ENCODE assay signal across 14 mouse cellular contexts in genomic region chr9:14705321-14706162, GRCm38 (mm10). TPM values are rescaled to one million over a fixed set of nuclear protein-coding genes. Genes with fewer than 3 reads are reported as not detected.
DNase-seq lines count a peak whose midpoint lies in the region; ATAC-seq lines count a peak whose summit lies in the region.
"Had no signal": no experiment of that assay in that cellular context is flagged by ENCODE, and none has a peak within 500 bp of the region (broad histone marks: within the 10 kb centered on the region; RNA-seq: fewer than 3 reads in every experiment).

No protein-coding gene starts in this region.

- no peaks in the 10 kb centered on the region for H3K9me3 ChIP-seq in heart, embryonic 13.5 days
- H3K9me3 ChIP-seq in liver, embryonic 16.5 days (replicated peaks; ENCODE audit: control insufficient read depth, low read length): no peaks in the 10 kb centered on the region
- H3K9me3 ChIP-seq in liver, embryonic 11.5 days (ENCODE audit: control insufficient read depth, low read length): no peaks in the 10 kb centered on the region
- no peaks in the 10 kb centered on the region for H3K9me3 ChIP-seq in embryonic facial prominence, embryonic 15.5 days (replicated peaks)

- no peak overlapping the region for H3K4me2 ChIP-seq in heart, embryonic 13.5 days
- H3K4me2 ChIP-seq in liver, embryonic 16.5 days (ENCODE audit: low read depth, low read length): no peak overlapping the region
- H3K4me2 ChIP-seq in liver, embryonic 11.5 days: no peak overlapping the region
- no peak overlapping the region for H3K4me2 ChIP-seq in embryonic facial prominence, embryonic 15.5 days (replicated peaks)

- no peak overlapping the region for H3K4me3 ChIP-seq in heart, embryonic 13.5 days
- no peak overlapping the region for H3K4me3 ChIP-seq in liver, embryonic 16.5 days (ENCODE audit: low read depth, low read length)
- H3K4me3 ChIP-seq in liver, embryonic 11.5 days (ENCODE audit: low read depth, low read length): no peak overlapping the region
- no peak overlapping the region for H3K4me3 ChIP-seq in embryonic facial prominence, embryonic 15.5 days (replicated peaks)

- ATAC-seq in heart, embryonic 13.5 days (ENCODE audit: extremely low read depth, insufficient number of reproducible peaks, low FRiP score, low TSS enrichment): no peak
- ATAC-seq in liver, embryonic 16.5 days (ENCODE audit: low read depth): 0 out of 2 replicates have a peak, but pooled peaks have one; percentile 9
- no peak for ATAC-seq in liver, embryonic 11.5 days (replicated peaks; ENCODE audit: low FRiP score)
- ATAC-seq in embryonic facial prominence, embryonic 15.5 days (ENCODE audit: insufficient number of reproducible peaks, low FRiP score, low TSS enrichment, low read depth): peak; percentile 60
- ATAC-seq: inflammation-experienced regulatory T-cells, adult 6 months had no signal

- H3K27ac ChIP-seq in heart, embryonic 13.5 days (replicated peaks): 0 out of 2 replicates have a peak overlapping the region, but pooled peaks have one; percentile 24
- no peak overlapping the region for H3K27ac ChIP-seq in liver, embryonic 16.5 days (ENCODE audit: low read length)
- H3K27ac ChIP-seq in liver, embryonic 11.5 days (ENCODE audit: low read depth, low read length): no peak overlapping the region
- no peak overlapping the region for H3K27ac ChIP-seq in embryonic facial prominence, embryonic 15.5 days (replicated peaks)

- WGBS in heart, embryonic 13.5 days: 63% methylated on average over 13 of the region's 13 CpGs
- WGBS in liver, embryonic 16.5 days (ENCODE audit: insufficient replicate concordance): 62% methylated on average over 13 of the region's 13 CpGs
- WGBS in liver, embryonic 11.5 days: 67% methylated on average over 13 of the region's 13 CpGs
- 51% methylated on average over 13 of the region's 13 CpGs for WGBS in embryonic facial prominence, embryonic 15.5 days

- H3K9ac ChIP-seq in heart, embryonic 13.5 days: no peak overlapping the region
- H3K9ac ChIP-seq in liver, embryonic 16.5 days (ENCODE audit: low read depth, low read length): no peak overlapping the region
- H3K9ac ChIP-seq in liver, embryonic 11.5 days (ENCODE audit: low read depth, low read length): no peak overlapping the region
- no peak overlapping the region for H3K9ac ChIP-seq in embryonic facial prominence, embryonic 15.5 days

- peaks cover 10% of the 10 kb centered on the region for H3K4me1 ChIP-seq in heart, embryonic 13.5 days
- no peaks in the 10 kb centered on the region for H3K4me1 ChIP-seq in liver, embryonic 16.5 days (ENCODE audit: control insufficient read depth, low read depth, low read length)
- H3K4me1 ChIP-seq in liver, embryonic 11.5 days (replicated peaks; ENCODE audit: control insufficient read depth, insufficient read depth, low read length): 0 out of 2 replicates have a peak, but pooled peaks cover 2% of the 10 kb centered on the region
- 0 out of 2 replicates have a peak, but pooled peaks cover 9% of the 10 kb centered on the region for H3K4me1 ChIP-seq in embryonic facial prominence, embryonic 15.5 days

- no peak for DNase-seq in heart, postnatal 10 days
- no peak for DNase-seq in liver, embryonic 11.5 days (ENCODE audit: low spot score)
- peak; percentile 43 to 68 for DNase-seq in right cerebral cortex, postnatal 10 days (ENCODE audit: low spot score in 2 of 2)
- no peak for DNase-seq in gastrocnemius, adult 8-10 months (ENCODE audit: low spot score in 2 of 2)
- DNase-seq in urinary bladder, postnatal 36 days (ENCODE audit: low spot score in 2 of 2): no peak
- DNase-seq: adrenal gland, postnatal 14 days; cerebellum, adult 18-20 months; lung, adult 18-20 months had no signal

- no peaks in the 10 kb centered on the region for H3K27me3 ChIP-seq in heart, embryonic 13.5 days (replicated peaks)
- H3K27me3 ChIP-seq in liver, embryonic 16.5 days (ENCODE audit: control insufficient read depth, insufficient read depth, low read depth, low read length): no peaks in the 10 kb centered on the region
- H3K27me3 ChIP-seq in liver, embryonic 11.5 days (replicated peaks; ENCODE audit: control insufficient read depth, insufficient read depth, low read length): no peaks in the 10 kb centered on the region
- H3K27me3 ChIP-seq in embryonic facial prominence, embryonic 15.5 days: no peaks in the 10 kb centered on the region

- no peaks in the 10 kb centered on the region for H3K36me3 ChIP-seq in heart, embryonic 13.5 days
- H3K36me3 ChIP-seq in liver, embryonic 16.5 days (ENCODE audit: control insufficient read depth, insufficient read depth): no peaks in the 10 kb centered on the region
- no peaks in the 10 kb centered on the region for H3K36me3 ChIP-seq in liver, embryonic 11.5 days (ENCODE audit: control insufficient read depth, insufficient read depth, low read length)
- no peaks in the 10 kb centered on the region for H3K36me3 ChIP-seq in embryonic facial prominence, embryonic 15.5 days

- intact Hi-C loops in heart, postnatal 10 days (cut with DNase I): no loop called here

RNA-seq across cellular contexts. Expression of gene Piwil4, which starts 35.0 kb away (rescaled TPM):
- 0.06 and 0.09 TPM in 2 replicates for polyA plus RNA-seq in heart, embryonic 13.5 days (2015; fragmentation: Nextera tagmentation; extraction: Ambion mirVana)
- total RNA-seq in heart, postnatal 10 days (2021): not detected
- 0.02 and 0.05 TPM in 2 replicates for polyA plus RNA-seq in liver, embryonic 16.5 days (2015; fragmentation: Nextera tagmentation; extraction: Ambion mirVana)
- 0.10 and 0.19 TPM in 2 replicates for polyA plus RNA-seq in liver, embryonic 11.5 days (2014; fragmentation: Nextera tagmentation; extraction: Ambion mirVana)
- 0.08 and 0.11 TPM in 2 replicates for polyA plus RNA-seq in embryonic facial prominence, embryonic 15.5 days (2015; fragmentation: Nextera tagmentation; extraction: Ambion mirVana)
- total RNA-seq in gastrocnemius, adult 8-10 months (2022): not detected
- total RNA-seq: adrenal gland, postnatal 14 days; gastrocnemius, adult 18-20 months; megakaryocyte-erythroid progenitor cell, adult 5-6 weeks had no signal

RNA-seq across cellular contexts. Expression of gene Fut4, which starts 46.7 kb away (rescaled TPM):
- polyA plus RNA-seq in heart, embryonic 13.5 days (2015; fragmentation: Nextera tagmentation; extraction: Ambion mirVana): 0.99 and 1.2 TPM in 2 replicates
- total RNA-seq in heart, postnatal 10 days (2021): 1 to 10 TPM in 1 of 2 experiments, under 1 TPM in 1; 0.69 to 1.1 TPM
- 0.55 and 0.61 TPM in 2 replicates for polyA plus RNA-seq in liver, embryonic 16.5 days (2015; fragmentation: Nextera tagmentation; extraction: Ambion mirVana)
- 1.7 and 1.9 TPM in 2 replicates for polyA plus RNA-seq in liver, embryonic 11.5 days (2014; fragmentation: Nextera tagmentation; extraction: Ambion mirVana)
- 2.1 and 2.4 TPM in 2 replicates for polyA plus RNA-seq in embryonic facial prominence, embryonic 15.5 days (2015; fragmentation: Nextera tagmentation; extraction: Ambion mirVana)
- under 1 TPM; 0.11 to 0.29 (median 0.18) TPM for total RNA-seq in gastrocnemius, adult 8-10 months (2022)
- polyA plus RNA-seq: inflammation-experienced regulatory T-cells, adult 6 months had no signal

Comparison
In these comparisons a context has a peak if more than half of its experiments do, and no peak if none do; other contexts are left out.
1. ATAC-seq: peak in liver, embryonic 16.5 days (single experiment) and embryonic facial prominence, embryonic 15.5 days (single experiment); none in heart, embryonic 13.5 days (single experiment) and liver, embryonic 11.5 days (single experiment).
2. DNase-seq: peak in right cerebral cortex, postnatal 10 days (2 of 2); none in heart, postnatal 10 days (0 of 2), liver, embryonic 11.5 days (single experiment), gastrocnemius, adult 8-10 months (0 of 2) and urinary bladder, postnatal 36 days (0 of 2).